Mouse (Mus musculus) B cell, adult 67 days (primary cell): Measurements from ENCODE around the gene Ice1. TPM values are rescaled to one million over a fixed set of nuclear protein-coding genes. Genes with fewer than 3 reads are reported as not detected.

Experiments used
- total RNA-seq, 2 experiments: library from RNA; stranded (reverse); gene quantifications; 4 replicates each; pipeline ENCODE4 v1.2.4; 2023

The Ice1 gene
- 10 to 100 TPM; 74.2 to 74.8 TPM for total RNA-seq

DNA sequence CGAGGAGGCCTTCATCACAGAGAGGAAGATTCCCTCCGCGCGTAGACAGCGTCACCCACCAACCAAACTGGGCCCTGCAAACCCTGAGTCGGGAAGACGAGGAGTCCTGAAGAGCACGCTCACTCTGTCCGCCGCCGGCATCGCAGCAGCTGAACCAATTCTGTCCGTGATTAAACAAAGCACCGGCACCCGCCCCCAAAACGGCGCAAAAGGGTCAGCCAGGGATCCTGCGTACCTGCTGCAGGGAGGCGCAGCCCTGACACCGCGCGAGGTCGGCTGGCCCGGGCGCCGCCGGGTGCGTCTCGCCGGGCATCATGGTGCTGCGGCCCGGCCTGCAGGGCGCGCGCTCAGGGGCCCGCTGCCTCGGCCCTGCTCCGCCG lies at the start of gene Ice1:
Gene Ice1, minus strand, starts transcription at position 353 of the 380 bp plus-strand sequence.

Other genes with a start within 250 kb of the Ice1 start
- gene Adamts16, start 204.2 kb upstream of the Ice1 start, total RNA-seq = not detected